Mouse (Mus musculus) midbrain, postnatal 0 days (tissue): ENCODE measurements around the gene Ccdc34. TPM values are rescaled to one million over a fixed set of nuclear protein-coding genes. Genes with fewer than 3 reads are reported as not detected.
"Not testable (repeated sequence)": the region's sequence is repeated elsewhere in the genome, so short reads cannot be mapped to it uniquely, and the experiment has no call there.

Experiments
- ATAC-seq: fragments of 200-750 bp; cut with Nextera tagmentation; 2 replicates; pipeline ENCODE4 v1.8.0; 2017; ENCODE audit warnings: moderate number of reproducible peaks, mild to moderate bottlenecking, moderate TSS enrichment, moderate library complexity; ENCODE audit not compliant: low FRiP score
- DNase-seq: peaks from one replicate; pipeline ENCODE4 v3.0.0-alpha.2; 2015; ENCODE audit warnings: low spot score
- H3K27ac ChIP-seq: fragments of 300-500 bp; sonication (generic); 2 replicates; pipeline ENCODE4 v1.5.1; 2014; ENCODE audit warnings: low read depth, mild to moderate bottlenecking, low read length, mixed read lengths
- H3K27me3 ChIP-seq: fragments of 300-500 bp; sonication (generic); 2 replicates; pipeline ENCODE4 v1.6.1; 2014; ENCODE audit warnings: low read length, control low read depth, mixed read lengths; ENCODE audit not compliant: insufficient read depth
- H3K36me3 ChIP-seq: fragments of 300-500 bp; sonication (generic); 2 replicates; pipeline ENCODE4 v1.6.1; 2014; ENCODE audit warnings: low read length, control low read depth, mixed read lengths; ENCODE audit not compliant: insufficient read depth
- H3K4me1 ChIP-seq: fragments of 300-500 bp; sonication (generic); 2 replicates; pipeline ENCODE4 v1.6.1; 2014; ENCODE audit warnings: mild to moderate bottlenecking, control low read depth, antibody characterized with exemption, low read length, mixed read lengths; ENCODE audit not compliant: insufficient read depth
- H3K4me2 ChIP-seq: fragments of 300-500 bp; sonication (generic); 2 replicates; pipeline ENCODE4 v1.6.1; 2014; ENCODE audit warnings: low read depth, mild to moderate bottlenecking, low read length, mixed read lengths; ENCODE audit not compliant: poor library complexity, severe bottlenecking
- H3K4me3 ChIP-seq: fragments of 300-500 bp; sonication (generic); 2 replicates; pipeline ENCODE4 v1.5.1; 2014; ENCODE audit warnings: low read depth, mild to moderate bottlenecking, low read length, moderate library complexity
- H3K9ac ChIP-seq: fragments of 300-500 bp; sonication (generic); replicated peaks from 2 replicates; pipeline ENCODE4 v1.6.1; 2014; ENCODE audit warnings: mild to moderate bottlenecking, low read length, moderate library complexity, mixed read lengths; ENCODE audit not compliant: poor library complexity, severe bottlenecking
- H3K9me3 ChIP-seq: fragments of 300-500 bp; sonication (generic); 2 replicates; pipeline ENCODE4 v1.6.1; 2016; ENCODE audit warnings: low read length, control low read depth
- CTCF ChIP-seq: IDR thresholded peaks from 2 replicates; pipeline ENCODE4 v1.5.1; 2016; ENCODE audit warnings: antibody characterized with exemption, mild to moderate bottlenecking
- WGBS: fragments of 180-500 bp; shearing (Covaris S2); extraction: QIAGEN DNeasy Blood & Tissue Kit; methylation state at CpG from one replicate; pipeline ENCODE4 v1.1.7; 2014; 5-methylcytosine and 5-hydroxymethylcytosine counted together
- polyA plus RNA-seq: library from polyadenylated mRNA; unstranded; fragments of >200 nt; fragmentation: Nextera tagmentation; extraction: Ambion mirVana; gene quantifications from 2 replicates; pipeline ENCODE4 v1.2.1, GENCODE M21; 2015
- total RNA-seq: library from RNA; depleted of rRNA; stranded (reverse); fragments of >200 nt; gene quantifications from 2 replicates; pipeline ENCODE4 v1.2.3, GENCODE M21; 2014

The Ccdc34 gene
- total and polyA plus RNA-seq, 2 experiments from 2014 or later, result 19.8 to 28.9 TPM

GRCm38 (mm10) chr2:110129396-110129795 is 111.8 kb downstream of the Ccdc34 start:
- H3K9ac ChIP-seq, result no peak overlapping the region
- no peak overlapping the region for H3K4me3 ChIP-seq
- no peak overlapping the region for H3K4me2 ChIP-seq
- H3K27me3 ChIP-seq, result no peaks in the 10 kb centered on the region
- 85% methylated on average over 2 of the region's 2 CpGs for WGBS
- H3K9me3 ChIP-seq, result no peaks in the 10 kb centered on the region
- DNase-seq, result no peak
- ATAC-seq, result no peak
- TF ChIP-seq CTCF, result no peak
- H3K36me3 ChIP-seq, result no peaks in the 10 kb centered on the region
- no peak overlapping the region for H3K27ac ChIP-seq
- no peaks in the 10 kb centered on the region for H3K4me1 ChIP-seq

GRCm38 (mm10) chr2:110131573-110131972 is 114.0 kb downstream of the Ccdc34 start:
- no peaks in the 10 kb centered on the region for H3K36me3 ChIP-seq
- DNase-seq (no peak), ATAC-seq (no peak)
- no peaks in the 10 kb centered on the region for H3K4me1 ChIP-seq
- H3K27ac ChIP-seq, result no peak overlapping the region
- no peaks in the 10 kb centered on the region for H3K9me3 ChIP-seq
- no peak overlapping the region for H3K4me2 ChIP-seq
- no peaks in the 10 kb centered on the region for H3K27me3 ChIP-seq
- WGBS, result 72% methylated on average over 2 of the region's 2 CpGs
- H3K9ac ChIP-seq, result no peak overlapping the region
- H3K4me3 ChIP-seq, result no peak overlapping the region
- TF ChIP-seq CTCF, result no peak

- Histone ChIP-seq H3K9me3 (no peaks in the 10 kb centered on the region), H3K4me1 (no peaks in the 10 kb centered on the region), H3K27ac (no peak overlapping the region), H3K4me3 (no peak overlapping the region), H3K4me2 (no peak overlapping the region), H3K36me3 (no peaks in the 10 kb centered on the region), H3K27me3 (no peaks in the 10 kb centered on the region), H3K9ac (no peak overlapping the region)
- ATAC-seq (no peak), DNase-seq (no peak)
- WGBS, result 72% methylated on average over 3 of the region's 3 CpGs
- TF ChIP-seq CTCF, result no peak
Measured at GRCm38 (mm10) chr2:110133356-110134115, 115.9 kb downstream of the Ccdc34 start.

GRCm38 (mm10) chr2:110134765-110135594 is 117.4 kb downstream of the Ccdc34 start:
- H3K27ac ChIP-seq, result no peak overlapping the region
- no peak overlapping the region for H3K4me2 ChIP-seq
- no peaks in the 10 kb centered on the region for H3K27me3 ChIP-seq
- DNase-seq (no peak), ATAC-seq (no peak)
- H3K4me3 ChIP-seq, result no peak overlapping the region
- no peak overlapping the region for H3K9ac ChIP-seq
- TF ChIP-seq CTCF, result no peak
- WGBS, result 51% methylated on average over 2 of the region's 2 CpGs
- H3K4me1 ChIP-seq, result no peaks in the 10 kb centered on the region
- no peaks in the 10 kb centered on the region for H3K9me3 ChIP-seq
- no peaks in the 10 kb centered on the region for H3K36me3 ChIP-seq

- no peak overlapping the region for H3K4me2 ChIP-seq
- no peak overlapping the region for H3K27ac ChIP-seq
- H3K36me3 ChIP-seq, result no peaks in the 10 kb centered on the region
- no peaks in the 10 kb centered on the region for H3K4me1 ChIP-seq
- 75% methylated on average over 1 of the region's 1 CpGs for WGBS
- H3K27me3 ChIP-seq, result no peaks in the 10 kb centered on the region
- TF ChIP-seq CTCF, result no peak
- H3K4me3 ChIP-seq, result no peak overlapping the region
- no peaks in the 10 kb centered on the region for H3K9me3 ChIP-seq
- DNase-seq (no peak), ATAC-seq (no peak)
- H3K9ac ChIP-seq, result no peak overlapping the region
Measured at GRCm38 (mm10) chr2:110137291-110137690, 119.7 kb downstream of the Ccdc34 start.

GRCm38 (mm10) chr2:110138096-110138495 is 120.5 kb downstream of the Ccdc34 start:
- H3K9me3 ChIP-seq, result no peaks in the 10 kb centered on the region
- DNase-seq, result no peak
- TF ChIP-seq CTCF, result no peak

GRCm38 (mm10) chr2:110147980-110148379 is 130.4 kb downstream of the Ccdc34 start:
- not testable (repeated sequence) for H3K4me1 ChIP-seq, H3K9me3 ChIP-seq, DNase-seq, H3K36me3 ChIP-seq, H3K4me3 ChIP-seq, H3K27ac ChIP-seq, H3K4me2 ChIP-seq, H3K27me3 ChIP-seq, ATAC-seq, H3K9ac ChIP-seq

More at GRCm38 (mm10) chr2:110138096-110138495, 120.5 kb downstream of the Ccdc34 start:
- no peak overlapping the region for H3K4me3 ChIP-seq
- no peak overlapping the region for H3K27ac ChIP-seq
- H3K9ac ChIP-seq, result no peak overlapping the region
- no peak overlapping the region for H3K4me2 ChIP-seq
- no peaks in the 10 kb centered on the region for H3K4me1 ChIP-seq
- no peak for ATAC-seq
- WGBS, result 100% methylated on average over 1 of the region's 1 CpGs
- no peaks in the 10 kb centered on the region for H3K36me3 ChIP-seq
- no peaks in the 10 kb centered on the region for H3K27me3 ChIP-seq
